Mouse (Mus musculus): ENCODE measurements at regions not wholly inside any gene's neighbourhood (a gene's known extent, or its start where the extent isn't known, plus 50 kb on each side); places are given as distances from the start of the nearest gene placed in this dataset.

DNA sequence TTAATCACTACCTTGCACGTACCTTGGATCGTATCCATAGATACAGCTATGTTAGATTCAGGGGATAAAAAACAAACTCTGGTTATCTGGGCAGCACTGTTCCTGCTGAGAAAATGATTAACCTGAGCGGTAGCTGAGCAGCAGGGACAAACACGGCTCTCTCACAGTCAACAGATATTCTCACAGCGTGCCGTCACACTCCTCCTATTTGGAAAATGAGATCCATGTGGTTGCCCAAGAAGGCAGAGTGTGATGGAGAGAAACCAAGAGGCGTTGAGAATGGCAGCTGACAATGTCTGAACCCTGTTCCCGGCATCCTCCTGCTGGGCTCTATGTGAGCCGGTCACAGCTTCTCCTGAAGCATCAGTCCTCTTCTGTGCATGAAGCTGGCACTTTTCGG is 155.6 kb upstream of the Arg1 start:
- Histone ChIP-seq H3K27ac (replicated peaks; ENCODE audit: low read depth, low read length) (no peak overlapping the region), H3K4me3 (ENCODE audit: low read depth, low read length) (no peak overlapping the region), H3K9me3 (ENCODE audit: control insufficient read depth, low read length) (no peaks in the 10 kb centered on the region), H3K4me2 (ENCODE audit: low read depth, severe bottlenecking) (no peak overlapping the region), H3K9ac (ENCODE audit: low read length) (no peak overlapping the region), H3K4me1 (ENCODE audit: control insufficient read depth, insufficient read depth, low read length) (no peaks in the 10 kb centered on the region; the same call in 1 of the 2 replicates), H3K27me3 (ENCODE audit: control insufficient read depth, insufficient read depth, low read length) (no peaks in the 10 kb centered on the region), H3K36me3 (ENCODE audit: control insufficient read depth, insufficient read depth, low read length) (no peaks in the 10 kb centered on the region)
- DNase-seq (ENCODE audit: low spot score), result peak; percentile 46
- WGBS, result 42% methylated on average over 10 of the region's 10 CpGs
- ATAC-seq (ENCODE audit: insufficient number of reproducible peaks, low FRiP score, low TSS enrichment, low read depth), result no peak

DNA sequence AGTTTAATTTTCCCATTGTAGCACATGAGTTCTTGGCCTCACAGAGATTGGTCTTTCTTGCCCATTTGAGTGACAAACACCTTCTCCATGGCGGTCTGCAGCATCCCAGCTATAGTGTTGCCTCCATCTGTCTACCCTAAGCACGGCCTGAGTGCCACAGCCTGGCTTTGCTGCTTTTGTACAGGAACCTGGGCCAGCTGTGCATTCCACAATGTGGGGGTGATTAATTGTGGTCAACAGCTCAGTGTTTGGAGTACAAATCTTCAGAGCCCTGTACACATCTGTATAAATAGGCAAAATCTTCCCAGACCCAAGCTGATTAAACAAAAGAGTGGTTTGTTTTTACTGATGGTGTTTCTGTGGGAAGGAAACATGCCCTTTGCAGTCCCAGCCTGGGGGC is 145.3 kb upstream of the Arg1 start:
- ATAC-seq (ENCODE audit: insufficient number of reproducible peaks, low FRiP score, low TSS enrichment, low read depth), result no peak
- H3K27ac ChIP-seq (replicated peaks; ENCODE audit: low read depth, low read length), result no peak overlapping the region
- H3K9me3 ChIP-seq (ENCODE audit: control insufficient read depth, low read length), result 0 out of 2 replicates have a peak, but pooled peaks cover 3% of the 10 kb centered on the region
- no peak overlapping the region for H3K9ac ChIP-seq (ENCODE audit: low read length)
- H3K4me1 ChIP-seq (ENCODE audit: control insufficient read depth, insufficient read depth, low read length), result 0 out of 2 replicates have a peak, but pooled peaks cover 3% of the 10 kb centered on the region
- no peak for DNase-seq (ENCODE audit: low spot score)
- no peaks in the 10 kb centered on the region for H3K27me3 ChIP-seq (ENCODE audit: control insufficient read depth, insufficient read depth, low read length)
- H3K4me2 ChIP-seq (ENCODE audit: low read depth, severe bottlenecking), result no peak overlapping the region
- no peaks in the 10 kb centered on the region for H3K36me3 ChIP-seq (ENCODE audit: control insufficient read depth, insufficient read depth, low read length)
- no peak overlapping the region for H3K4me3 ChIP-seq (ENCODE audit: low read depth, low read length)
- WGBS, result 49% methylated on average over 2 of the region's 2 CpGs

DNA sequence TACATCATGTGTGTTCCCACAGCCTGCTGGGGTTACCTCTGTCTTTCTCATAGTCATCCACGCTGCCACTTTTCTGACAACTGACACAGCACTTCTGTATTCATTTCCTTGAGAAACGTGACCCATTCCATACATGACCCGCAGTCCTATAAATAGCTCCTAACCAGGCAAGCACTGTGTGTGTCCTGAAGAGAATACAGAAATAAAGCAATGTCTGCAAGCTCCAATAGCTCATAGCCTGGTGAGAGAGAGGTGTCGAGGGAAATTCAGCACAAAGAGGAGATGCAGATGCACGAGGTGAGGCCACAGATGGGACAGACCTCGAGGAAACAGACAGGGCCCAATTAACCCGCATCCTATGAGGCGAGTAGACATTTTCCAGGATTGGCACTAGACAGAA is 141.0 kb upstream of the Arg1 start:
- Histone ChIP-seq H3K36me3 (ENCODE audit: control insufficient read depth, insufficient read depth, low read length) (no peaks in the 10 kb centered on the region), H3K27me3 (ENCODE audit: control insufficient read depth, insufficient read depth, low read length) (no peaks in the 10 kb centered on the region), H3K4me3 (ENCODE audit: low read depth, low read length) (no peak overlapping the region), H3K27ac (replicated peaks; ENCODE audit: low read depth, low read length) (no peak overlapping the region), H3K4me2 (ENCODE audit: low read depth, severe bottlenecking) (no peak overlapping the region), H3K9me3 (ENCODE audit: control insufficient read depth, low read length) (0 out of 2 replicates have a peak, but pooled peaks cover 3% of the 10 kb centered on the region), H3K4me1 (ENCODE audit: control insufficient read depth, insufficient read depth, low read length) (no peaks in the 10 kb centered on the region), H3K9ac (ENCODE audit: low read length) (no peak overlapping the region)
- WGBS, result 64% methylated on average over 8 of the region's 8 CpGs
- ATAC-seq (ENCODE audit: insufficient number of reproducible peaks, low FRiP score, low TSS enrichment, low read depth), result no peak
- no peak for DNase-seq (ENCODE audit: low spot score)

DNA sequence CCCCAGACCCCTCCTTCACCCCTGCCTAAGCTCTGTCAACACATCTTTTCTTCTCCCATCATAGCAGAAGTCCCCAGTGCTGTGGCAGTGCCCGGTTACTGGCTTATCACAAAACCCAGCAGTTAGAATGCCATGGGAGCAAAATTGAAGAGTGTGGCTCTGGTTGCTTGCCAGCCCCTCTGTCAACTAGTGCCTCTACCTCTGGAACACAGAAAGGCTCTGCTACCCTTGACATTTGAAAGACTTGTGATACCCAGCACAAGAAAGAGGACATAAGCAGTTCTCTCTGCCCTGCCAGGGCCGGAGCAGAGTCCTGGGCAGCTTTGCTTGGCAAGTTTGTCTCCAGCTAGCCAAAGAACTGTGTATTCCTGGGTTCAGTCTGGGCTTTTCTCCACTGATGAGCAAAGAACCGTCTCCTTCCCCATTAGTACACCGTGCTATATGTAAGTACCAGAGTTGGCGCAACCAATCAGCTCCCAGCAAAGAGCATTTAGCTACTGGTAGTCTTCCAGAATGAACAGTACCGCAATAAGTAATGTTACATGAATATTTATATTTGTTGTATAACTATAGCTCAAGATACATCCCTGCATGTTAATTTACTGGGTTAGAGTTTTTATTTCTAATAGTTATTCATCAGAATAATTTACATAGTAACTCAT is 137.5 kb upstream of the Arg1 start:
- Histone ChIP-seq H3K27ac (replicated peaks; ENCODE audit: low read depth, low read length) (no peak overlapping the region), H3K9ac (ENCODE audit: low read length) (no peak overlapping the region), H3K4me2 (ENCODE audit: low read depth, severe bottlenecking) (no peak overlapping the region), H3K36me3 (ENCODE audit: control insufficient read depth, insufficient read depth, low read length) (no peaks in the 10 kb centered on the region), H3K4me3 (ENCODE audit: low read depth, low read length) (no peak overlapping the region), H3K9me3 (ENCODE audit: control insufficient read depth, low read length) (no peaks in the 10 kb centered on the region), H3K27me3 (ENCODE audit: control insufficient read depth, insufficient read depth, low read length) (no peaks in the 10 kb centered on the region), H3K4me1 (ENCODE audit: control insufficient read depth, insufficient read depth, low read length) (peaks cover 3% of the 10 kb centered on the region; the same call in 1 of the 2 replicates)
- WGBS, result 93% methylated on average over 6 of the region's 6 CpGs
- DNase-seq (ENCODE audit: low spot score) (no peak), ATAC-seq (ENCODE audit: insufficient number of reproducible peaks, low FRiP score, low TSS enrichment, low read depth) (no peak)

DNA sequence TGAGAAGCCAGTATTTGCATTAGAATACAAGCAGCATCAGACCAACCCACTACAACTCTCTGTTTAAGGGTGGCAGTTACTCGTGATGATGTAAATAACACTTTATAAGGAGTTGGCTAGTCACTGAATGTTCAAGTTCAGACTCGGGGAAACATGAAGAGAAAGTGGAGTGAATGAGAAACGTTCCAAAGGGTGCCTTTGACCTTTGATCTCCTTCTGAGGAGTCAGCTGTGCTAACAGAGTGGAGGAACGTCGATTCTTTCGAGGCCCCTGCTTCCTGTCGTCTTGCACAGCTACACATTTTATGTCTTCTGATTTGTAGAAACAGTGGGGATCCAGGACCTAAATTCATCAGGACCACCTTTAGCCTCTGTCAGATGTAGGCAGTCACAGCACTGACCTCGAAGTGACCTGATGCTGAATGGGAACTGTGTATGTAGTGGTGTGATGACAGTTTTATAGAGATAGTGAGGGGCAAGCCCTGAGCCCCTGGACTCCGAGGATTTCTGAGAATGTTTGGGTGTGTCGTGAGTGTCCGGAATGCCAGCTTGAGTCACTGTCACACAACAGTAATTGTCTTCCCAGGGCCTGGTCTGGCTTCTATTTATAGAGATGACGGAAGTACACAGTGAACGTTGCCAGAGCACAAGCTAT is 134.2 kb upstream of the Arg1 start:
- 11% methylated on average over 13 of the region's 13 CpGs for WGBS
- DNase-seq (ENCODE audit: low spot score) (peak; percentile 40), ATAC-seq (ENCODE audit: insufficient number of reproducible peaks, low FRiP score, low TSS enrichment, low read depth) (no peak)
- Histone ChIP-seq H3K27me3 (ENCODE audit: control insufficient read depth, insufficient read depth, low read length) (no peaks in the 10 kb centered on the region), H3K9me3 (ENCODE audit: control insufficient read depth, low read length) (no peaks in the 10 kb centered on the region), H3K9ac (ENCODE audit: low read length) (no peak overlapping the region), H3K4me2 (ENCODE audit: low read depth, severe bottlenecking) (no peak overlapping the region), H3K4me1 (ENCODE audit: control insufficient read depth, insufficient read depth, low read length) (peaks cover 3% of the 10 kb centered on the region; the same call in 1 of the 2 replicates), H3K36me3 (ENCODE audit: control insufficient read depth, insufficient read depth, low read length) (no peaks in the 10 kb centered on the region), H3K4me3 (ENCODE audit: low read depth, low read length) (no peak overlapping the region), H3K27ac (replicated peaks; ENCODE audit: low read depth, low read length) (no peak overlapping the region)

DNA sequence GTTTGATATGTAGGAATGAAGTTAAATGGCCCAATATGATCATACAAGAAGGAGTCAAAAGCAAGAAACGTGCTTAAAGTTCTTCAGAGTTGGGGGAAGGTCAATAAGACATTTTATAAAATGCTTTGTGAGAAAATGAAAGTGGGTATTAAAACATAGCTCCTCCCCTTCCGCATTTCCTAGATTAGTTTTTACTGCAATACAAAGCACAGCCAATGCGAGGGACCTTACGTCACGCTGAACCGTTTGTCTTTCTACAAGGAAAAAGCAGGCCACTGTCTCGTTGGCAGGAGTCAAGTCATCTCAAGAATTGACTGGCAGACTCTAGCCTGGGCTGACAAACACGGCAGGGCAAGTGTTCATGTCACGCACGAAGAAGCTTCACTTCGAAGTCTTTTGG is 131.4 kb upstream of the Arg1 start:
- Histone ChIP-seq H3K4me3 (ENCODE audit: low read depth, low read length) (no peak overlapping the region), H3K27me3 (ENCODE audit: control insufficient read depth, insufficient read depth, low read length) (no peaks in the 10 kb centered on the region), H3K9me3 (ENCODE audit: control insufficient read depth, low read length) (no peaks in the 10 kb centered on the region), H3K36me3 (ENCODE audit: control insufficient read depth, insufficient read depth, low read length) (no peaks in the 10 kb centered on the region), H3K4me2 (ENCODE audit: low read depth, severe bottlenecking) (no peak overlapping the region), H3K27ac (replicated peaks; ENCODE audit: low read depth, low read length) (no peak overlapping the region), H3K9ac (ENCODE audit: low read length) (no peak overlapping the region), H3K4me1 (ENCODE audit: control insufficient read depth, insufficient read depth, low read length) (peaks cover 3% of the 10 kb centered on the region; the same call in 1 of the 2 replicates)
- DNase-seq (ENCODE audit: low spot score), result no peak
- ATAC-seq (ENCODE audit: insufficient number of reproducible peaks, low FRiP score, low TSS enrichment, low read depth), result no peak
- 82% methylated on average over 11 of the region's 11 CpGs for WGBS

DNA sequence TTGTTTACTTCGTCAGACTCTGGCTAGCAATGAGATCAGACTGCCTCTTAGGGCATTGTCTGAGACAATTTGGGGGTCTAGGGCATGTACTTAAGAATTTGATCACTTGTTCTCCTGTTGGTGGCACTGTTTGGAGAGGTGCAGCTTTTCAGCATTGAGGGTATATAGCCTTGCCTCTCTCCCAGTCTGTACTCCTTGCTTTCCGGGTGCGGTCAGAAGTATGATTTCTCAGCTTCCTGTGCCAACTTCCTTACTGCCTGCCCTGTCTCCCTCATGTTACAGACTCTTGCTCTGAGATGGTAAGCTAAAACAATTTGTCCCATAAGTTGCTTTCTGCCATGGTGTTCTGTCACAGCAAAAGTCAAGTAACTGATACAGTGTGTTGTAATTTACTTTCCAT is 124.7 kb upstream of the Arg1 start:
- ATAC-seq (ENCODE audit: insufficient number of reproducible peaks, low FRiP score, low TSS enrichment, low read depth) (no peak), DNase-seq (ENCODE audit: low spot score) (no peak)
- Histone ChIP-seq H3K9me3 (ENCODE audit: control insufficient read depth, low read length) (no peaks in the 10 kb centered on the region), H3K4me1 (ENCODE audit: control insufficient read depth, insufficient read depth, low read length) (no peaks in the 10 kb centered on the region), H3K4me2 (ENCODE audit: low read depth, severe bottlenecking) (no peak overlapping the region), H3K36me3 (ENCODE audit: control insufficient read depth, insufficient read depth, low read length) (no peaks in the 10 kb centered on the region), H3K4me3 (ENCODE audit: low read depth, low read length) (no peak overlapping the region), H3K27ac (replicated peaks; ENCODE audit: low read depth, low read length) (no peak overlapping the region), H3K27me3 (ENCODE audit: control insufficient read depth, insufficient read depth, low read length) (no peaks in the 10 kb centered on the region), H3K9ac (ENCODE audit: low read length) (no peak overlapping the region)
- WGBS, result 62% methylated on average over 3 of the region's 3 CpGs

DNA sequence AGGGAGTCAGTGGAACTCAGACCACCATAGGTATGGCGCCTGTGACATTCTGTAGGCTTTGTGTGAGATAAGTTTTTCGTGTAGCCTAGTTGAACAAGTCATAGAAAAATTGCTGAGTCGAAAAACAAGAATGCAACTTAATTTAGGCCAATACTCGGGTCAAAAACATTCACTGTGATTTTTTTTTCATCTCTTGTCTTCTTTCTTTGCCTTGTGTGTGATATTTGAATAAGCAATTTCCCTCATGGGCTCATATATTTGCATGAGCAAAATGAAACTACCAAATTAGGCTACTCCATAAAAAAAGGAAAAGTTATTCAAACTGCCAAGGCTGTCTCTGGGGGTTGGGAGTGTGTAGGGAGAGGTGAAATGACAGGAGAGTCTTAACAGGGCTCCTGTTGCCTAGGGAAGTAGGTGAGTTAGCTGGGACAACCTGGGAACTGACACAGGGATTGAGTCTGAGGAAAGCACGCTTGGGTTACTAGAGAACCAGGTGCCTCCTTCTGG is 124.1 kb upstream of the Arg1 start:
- Histone ChIP-seq H3K9me3 (ENCODE audit: control insufficient read depth, low read length) (no peaks in the 10 kb centered on the region), H3K27ac (replicated peaks; ENCODE audit: low read depth, low read length) (no peak overlapping the region), H3K4me3 (ENCODE audit: low read depth, low read length) (no peak overlapping the region), H3K4me1 (ENCODE audit: control insufficient read depth, insufficient read depth, low read length) (no peaks in the 10 kb centered on the region), H3K4me2 (ENCODE audit: low read depth, severe bottlenecking) (no peak overlapping the region), H3K9ac (ENCODE audit: low read length) (no peak overlapping the region), H3K36me3 (ENCODE audit: control insufficient read depth, insufficient read depth, low read length) (no peaks in the 10 kb centered on the region), H3K27me3 (ENCODE audit: control insufficient read depth, insufficient read depth, low read length) (no peaks in the 10 kb centered on the region)
- DNase-seq (ENCODE audit: low spot score), result no peak
- 78% methylated on average over 5 of the region's 5 CpGs for WGBS
- no peak for ATAC-seq (ENCODE audit: insufficient number of reproducible peaks, low FRiP score, low TSS enrichment, low read depth)
